Mouse (Mus musculus) lung, adult 2 months (tissue): ENCODE measurements around the gene Opalin. TPM values are rescaled to one million over a fixed set of nuclear protein-coding genes. Genes with fewer than 3 reads are reported as not detected.

Source experiments
- DNase-seq: peaks from one replicate; pipeline ENCODE4 v3.0.0; 2022
- H3K4me1 ChIP-seq: fragments of 200-500 bp; 2 replicates; pipeline ENCODE4 v1.6.1; 2011; ENCODE audit warnings: low read length; ENCODE audit not compliant: control insufficient read depth, insufficient read depth
- H3K4me3 ChIP-seq: fragments of 200-500 bp; replicated peaks from 2 replicates; pipeline ENCODE3; 2011; ENCODE audit warnings: low read depth, mild to moderate bottlenecking, control low read depth, low read length; ENCODE audit errors: extremely low read depth
- CTCF ChIP-seq: fragments of 200-500 bp; IDR thresholded peaks from 2 replicates; pipeline ENCODE4 v1.5.1; 2011; ENCODE audit warnings: mild to moderate bottlenecking, low read length, control low read depth; ENCODE audit not compliant: insufficient read depth
- POLR2A ChIP-seq: fragments of 200-500 bp; IDR thresholded peaks from 2 replicates; pipeline ENCODE4 v1.6.1; 2011; ENCODE audit warnings: low read depth, mild to moderate bottlenecking, control low read depth, low read length, borderline replicate concordance; ENCODE audit errors: extremely low read depth
- WGBS: fragments of 180-500 bp; shearing (Covaris S2); methylation state at CpG from one replicate; pipeline ENCODE4 v1.1.7; 2018; 5-methylcytosine and 5-hydroxymethylcytosine counted together
- polyA plus RNA-seq: library from polyadenylated mRNA; depleted of rRNA; stranded (reverse); fragments of >200 nt; gene quantifications from 2 replicates; pipeline ENCODE4 v1.2.3, GENCODE M21; 2012

The Opalin gene
- polyA plus RNA-seq, 1 experiment, result not detected

GRCm38 (mm10) chr19:41086289-41086688, 9.4 kb upstream of the Opalin start:
- Histone ChIP-seq H3K4me1 (no peaks in the 10 kb centered on the region), H3K4me3 (no peak overlapping the region)
- TF ChIP-seq POLR2A (no peak), CTCF (no peak)
- DNase-seq, result no peak
- WGBS, result 81% methylated on average over 6 of the region's 6 CpGs

DNA sequence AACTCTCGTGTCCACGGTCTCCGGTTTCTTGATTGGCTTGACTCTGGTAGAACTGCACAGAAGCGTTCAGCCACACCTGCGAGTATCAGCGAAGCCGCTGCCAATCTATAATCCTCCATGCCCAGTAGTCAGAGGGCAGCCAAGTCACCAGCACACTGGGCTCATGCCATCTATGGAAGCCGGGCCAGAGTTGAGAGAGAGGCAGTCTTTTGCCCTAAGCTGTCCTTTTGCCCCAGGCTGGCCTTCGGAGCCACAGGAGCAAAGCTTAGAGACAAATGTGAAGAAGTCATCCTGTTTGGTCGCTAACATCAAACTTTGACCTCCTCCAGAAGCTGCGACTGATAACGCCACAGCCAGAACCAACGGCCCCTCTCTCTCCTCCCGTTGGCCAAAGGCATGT, 6.7 kb upstream of the Opalin start:
- TF ChIP-seq CTCF, result no peak
- Histone ChIP-seq H3K4me3 (no peak overlapping the region), H3K4me1 (no peaks in the 10 kb centered on the region)
- no peak for DNase-seq
- WGBS, result 81% methylated on average over 14 of the region's 14 CpGs

- H3K4me3 ChIP-seq, result no peak overlapping the region
- DNase-seq, result no peak
- no peaks in the 10 kb centered on the region for H3K4me1 ChIP-seq
- TF ChIP-seq CTCF (no peak), POLR2A (no peak)
- WGBS, result 66% methylated on average over 3 of the region's 3 CpGs
Measured at GRCm38 (mm10) chr19:41081589-41081988, 4.7 kb upstream of the Opalin start.

- no peak for DNase-seq
- WGBS, result 80% methylated on average over 14 of the region's 14 CpGs
- TF ChIP-seq CTCF (no peak), POLR2A (no peak)
Measured at GRCm38 (mm10) chr19:41073746-41074455, 3.0 kb downstream of the Opalin start.

DNA sequence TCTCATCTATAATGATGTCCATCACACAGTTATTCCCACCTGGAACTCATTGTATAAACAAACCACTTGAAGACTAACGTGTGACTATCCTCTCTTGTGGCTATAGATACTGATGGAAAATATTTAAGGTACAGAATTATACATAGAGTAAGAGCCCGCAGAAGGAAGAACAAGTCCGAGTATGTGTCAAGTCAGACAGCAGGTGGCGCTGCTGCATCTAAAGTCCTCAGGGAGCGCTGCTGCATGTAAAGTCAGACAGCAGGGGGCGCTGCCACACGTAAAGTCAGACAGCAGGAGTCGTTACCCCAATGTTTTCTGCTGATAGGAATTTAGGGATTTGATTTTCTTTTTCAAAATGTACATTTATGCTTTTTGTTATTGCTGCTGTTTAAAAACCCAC, 5.4 kb downstream of the Opalin start:
- no peak overlapping the region for H3K4me3 ChIP-seq
- no peaks in the 10 kb centered on the region for H3K4me1 ChIP-seq
- TF ChIP-seq CTCF (peak; percentile 100), POLR2A (no peak)
- WGBS, result 3% methylated on average over 8 of the region's 8 CpGs
- peak; percentile 83 for DNase-seq

More at GRCm38 (mm10) chr19:41073746-41074455, 3.0 kb downstream of the Opalin start:
- no peak overlapping the region for H3K4me3 ChIP-seq
- no peaks in the 10 kb centered on the region for H3K4me1 ChIP-seq

GRCm38 (mm10) chr19:41054702-41055101, 22.2 kb downstream of the Opalin start:
- Histone ChIP-seq H3K4me3 (no peak overlapping the region), H3K4me1 (no peaks in the 10 kb centered on the region)
- no peak for TF ChIP-seq CTCF
- TF ChIP-seq POLR2A, result no peak
- no peak for DNase-seq
- WGBS, result 54% methylated on average over 4 of the region's 4 CpGs

DNA sequence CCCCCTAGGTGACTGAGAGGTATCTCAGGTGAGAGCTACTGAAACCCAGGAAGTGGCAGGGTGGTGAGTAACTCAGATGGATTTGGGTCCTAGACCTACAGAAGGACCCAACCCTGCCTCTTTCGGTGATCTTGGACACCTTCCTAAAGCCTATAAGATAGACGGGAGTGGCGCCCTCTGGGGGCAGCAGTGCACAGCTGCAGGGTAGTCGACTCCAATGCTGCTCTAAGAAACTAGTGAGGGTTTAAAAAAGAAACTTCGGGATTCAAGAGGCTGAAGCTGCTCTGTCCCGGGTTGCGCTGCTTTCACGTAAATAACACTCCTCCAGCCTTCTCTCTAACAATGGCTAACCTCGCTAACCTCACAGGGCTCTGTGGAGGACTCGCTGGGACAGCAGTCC, 23.4 kb downstream of the Opalin start:
- no peaks in the 10 kb centered on the region for H3K4me1 ChIP-seq
- peak; percentile 16 for DNase-seq
- H3K4me3 ChIP-seq, result no peak overlapping the region
- WGBS, result 35% methylated on average over 10 of the region's 10 CpGs
- no peak for TF ChIP-seq POLR2A
- peak; percentile 50 for TF ChIP-seq CTCF

- TF ChIP-seq CTCF (no peak), POLR2A (no peak)
- no peak overlapping the region for H3K4me3 ChIP-seq
- no peak for DNase-seq
- WGBS, result 59% methylated on average over 5 of the region's 5 CpGs
- H3K4me1 ChIP-seq, result no peaks in the 10 kb centered on the region
Measured at GRCm38 (mm10) chr19:41052247-41052646, 24.7 kb downstream of the Opalin start.

- WGBS, result 50% methylated on average over 1 of the region's 1 CpGs
- TF ChIP-seq CTCF (no peak), POLR2A (no peak)
- H3K4me1 ChIP-seq, result no peaks in the 10 kb centered on the region
Measured at GRCm38 (mm10) chr19:41051714-41052113, 25.2 kb downstream of the Opalin start.

GRCm38 (mm10) chr19:41048187-41048559, 28.7 kb downstream of the Opalin start:
- H3K4me1 ChIP-seq, result no peaks in the 10 kb centered on the region
- WGBS, result 55% methylated on average over 3 of the region's 3 CpGs
- DNase-seq, result no peak
- no peak overlapping the region for H3K4me3 ChIP-seq
- TF ChIP-seq POLR2A, result no peak
- no peak for TF ChIP-seq CTCF

More at GRCm38 (mm10) chr19:41051714-41052113, 25.2 kb downstream of the Opalin start:
- no peak overlapping the region for H3K4me3 ChIP-seq
- no peak for DNase-seq
